Mouse (Mus musculus): Measurements from ENCODE around the gene Rab3ip. TPM values are rescaled to one million over a fixed set of nuclear protein-coding genes. Genes with fewer than 3 reads are reported as not detected.
A peak's percentile ranks its signal among the peaks of the same experiment; 100 is the strongest.

Gene Rab3ip
- polyA plus RNA-seq, 1 experiment from 2014 or later = 36.0 TPM

GRCm38 (mm10) chr10:116932418-116932817, 18.2 kb downstream of the Rab3ip start:
- Histone ChIP-seq H3K27ac (replicated peaks) (no peak overlapping the region), H3K27me3 (no peaks in the 10 kb centered on the region), H3K4me3 (replicated peaks) (no peak overlapping the region), H3K36me3 (peaks cover 27% of the 10 kb centered on the region), H3K4me2 (replicated peaks) (no peak overlapping the region), H3K9ac (no peak overlapping the region), H3K9me3 (replicated peaks) (no peaks in the 10 kb centered on the region), H3K4me1 (no peaks in the 10 kb centered on the region)
- ATAC-seq (ENCODE audit: insufficient number of reproducible peaks, low FRiP score, low TSS enrichment, low read depth) = no peak
- 88% methylated on average over 13 of the region's 13 CpGs for WGBS

GRCm38 (mm10) chr10:116931497-116932179, 18.9 kb downstream of the Rab3ip start:
- Histone ChIP-seq H3K4me3 (replicated peaks) (no peak overlapping the region), H3K4me1 (no peaks in the 10 kb centered on the region), H3K27ac (replicated peaks) (no peak overlapping the region), H3K9me3 (replicated peaks) (no peaks in the 10 kb centered on the region), H3K4me2 (replicated peaks) (no peak overlapping the region), H3K36me3 (peaks cover 19% of the 10 kb centered on the region), H3K9ac (no peak overlapping the region), H3K27me3 (no peaks in the 10 kb centered on the region)
- ATAC-seq (ENCODE audit: insufficient number of reproducible peaks, low FRiP score, low TSS enrichment, low read depth) = no peak
- 87% methylated on average over 15 of the region's 15 CpGs for WGBS

GRCm38 (mm10) chr10:116930936-116931335, 19.6 kb downstream of the Rab3ip start:
- no peak overlapping the region for H3K4me2 ChIP-seq (replicated peaks)
- H3K36me3 ChIP-seq = peaks cover 13% of the 10 kb centered on the region; the same call in 1 of the 2 replicates
- no peaks in the 10 kb centered on the region for H3K4me1 ChIP-seq
- no peak for ATAC-seq (ENCODE audit: insufficient number of reproducible peaks, low FRiP score, low TSS enrichment, low read depth)
- H3K27me3 ChIP-seq = no peaks in the 10 kb centered on the region
- no peak overlapping the region for H3K4me3 ChIP-seq (replicated peaks)
- H3K27ac ChIP-seq (replicated peaks) = no peak overlapping the region
- H3K9ac ChIP-seq = no peak overlapping the region
- 74% methylated on average over 6 of the region's 7 CpGs for WGBS
- no peaks in the 10 kb centered on the region for H3K9me3 ChIP-seq (replicated peaks)

DNA sequence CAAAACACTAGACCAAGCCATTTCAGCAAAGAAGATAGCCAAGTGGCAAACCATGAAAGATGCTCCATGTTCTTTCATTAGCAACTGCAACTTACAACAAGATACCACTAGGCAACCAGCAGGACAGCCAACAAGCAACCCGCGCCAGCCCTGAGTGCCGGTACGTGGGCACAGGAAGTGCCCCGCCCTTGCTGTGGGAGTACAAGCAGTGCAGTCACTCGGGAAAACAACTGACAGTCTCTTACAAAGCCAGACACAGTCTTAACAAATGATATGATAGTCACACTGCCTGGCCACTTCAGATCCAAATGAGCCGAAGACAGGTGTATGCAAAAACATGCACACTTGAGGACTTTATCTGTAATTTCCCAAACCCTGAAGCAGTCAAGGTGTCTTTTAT, 20.1 kb downstream of the Rab3ip start:
- ATAC-seq (ENCODE audit: insufficient number of reproducible peaks, low FRiP score, low TSS enrichment, low read depth) = no peak
- Histone ChIP-seq H3K4me2 (replicated peaks) (no peak overlapping the region), H3K4me3 (replicated peaks) (no peak overlapping the region), H3K9me3 (replicated peaks) (no peaks in the 10 kb centered on the region), H3K36me3 (peaks cover 10% of the 10 kb centered on the region; the same call in 1 of the 2 replicates), H3K27ac (replicated peaks) (no peak overlapping the region), H3K9ac (no peak overlapping the region), H3K4me1 (no peaks in the 10 kb centered on the region), H3K27me3 (no peaks in the 10 kb centered on the region)
- 71% methylated on average over 7 of the region's 7 CpGs for WGBS

GRCm38 (mm10) chr10:116928826-116929225, 21.7 kb downstream of the Rab3ip start:
- 95% methylated on average over 3 of the region's 3 CpGs for WGBS

DNA sequence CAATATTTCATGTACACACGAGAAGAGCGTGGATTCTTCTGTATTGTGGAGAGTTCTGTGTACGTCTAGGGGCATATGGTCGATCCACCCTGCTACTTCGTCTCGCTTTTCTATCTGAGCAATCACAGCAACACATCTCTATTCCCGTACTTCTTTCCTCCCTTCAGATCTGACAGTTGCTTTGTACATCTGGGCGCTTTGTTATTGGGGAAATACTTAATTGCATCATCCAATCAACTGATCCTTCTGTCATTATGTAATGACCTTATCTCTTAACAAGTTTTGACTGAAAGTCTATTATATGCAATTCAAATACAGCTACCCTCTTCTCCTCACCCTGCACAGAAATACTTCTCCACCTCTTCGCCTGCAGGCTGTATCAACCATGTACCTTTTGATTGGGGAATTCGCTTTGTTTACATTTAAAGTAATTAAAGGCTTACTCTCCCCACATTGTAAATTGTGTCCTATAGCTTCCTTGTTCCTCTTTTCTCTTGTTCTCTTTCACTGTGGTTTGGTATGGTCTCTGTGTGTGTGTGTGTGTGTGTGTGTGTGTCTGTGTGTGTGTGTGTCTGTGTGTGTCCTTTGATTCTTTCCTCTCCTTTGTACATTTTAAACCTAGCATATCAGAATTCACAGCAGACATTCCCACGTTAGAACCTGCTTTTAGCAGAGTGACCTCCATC, 24.0 kb downstream of the Rab3ip start:
- WGBS = 60% methylated on average over 11 of the region's 11 CpGs
- Histone ChIP-seq H3K9me3 (replicated peaks) (no peaks in the 10 kb centered on the region), H3K4me3 (replicated peaks) (no peak overlapping the region), H3K36me3 (peaks cover 13% of the 10 kb centered on the region; the same call in 1 of the 2 replicates), H3K4me1 (no peaks in the 10 kb centered on the region), H3K9ac (no peak overlapping the region), H3K4me2 (replicated peaks) (no peak overlapping the region), H3K27ac (replicated peaks) (no peak overlapping the region), H3K27me3 (no peaks in the 10 kb centered on the region)
- no peak for ATAC-seq (ENCODE audit: insufficient number of reproducible peaks, low FRiP score, low TSS enrichment, low read depth)

More at GRCm38 (mm10) chr10:116928826-116929225, 21.7 kb downstream of the Rab3ip start:
- no peak for ATAC-seq (ENCODE audit: insufficient number of reproducible peaks, low FRiP score, low TSS enrichment, low read depth)
- Histone ChIP-seq H3K4me1 (no peaks in the 10 kb centered on the region), H3K9me3 (replicated peaks) (no peaks in the 10 kb centered on the region), H3K4me3 (replicated peaks) (no peak overlapping the region), H3K27me3 (no peaks in the 10 kb centered on the region), H3K9ac (no peak overlapping the region), H3K4me2 (replicated peaks) (no peak overlapping the region), H3K36me3 (peaks cover 12% of the 10 kb centered on the region; the same call in 1 of the 2 replicates), H3K27ac (replicated peaks) (no peak overlapping the region)

GRCm38 (mm10) chr10:116923651-116924495, 26.7 kb downstream of the Rab3ip start:
- no peak overlapping the region for H3K4me2 ChIP-seq (replicated peaks)
- H3K4me3 ChIP-seq (replicated peaks) = no peak overlapping the region
- H3K9me3 ChIP-seq (replicated peaks) = no peaks in the 10 kb centered on the region
- no peaks in the 10 kb centered on the region for H3K4me1 ChIP-seq
- H3K36me3 ChIP-seq = peaks cover 8% of the 10 kb centered on the region; the same call in 1 of the 2 replicates
- no peak overlapping the region for H3K27ac ChIP-seq (replicated peaks)
- no peak for ATAC-seq (ENCODE audit: insufficient number of reproducible peaks, low FRiP score, low TSS enrichment, low read depth)
- H3K9ac ChIP-seq = no peak overlapping the region
- 91% methylated on average over 19 of the region's 19 CpGs for WGBS
- no peaks in the 10 kb centered on the region for H3K27me3 ChIP-seq

GRCm38 (mm10) chr10:116922161-116922560, 28.4 kb downstream of the Rab3ip start:
- ATAC-seq (ENCODE audit: insufficient number of reproducible peaks, low FRiP score, low TSS enrichment, low read depth) = no peak
- no peaks in the 10 kb centered on the region for H3K9me3 ChIP-seq (replicated peaks)
- H3K27ac ChIP-seq (replicated peaks) = no peak overlapping the region
- 91% methylated on average over 15 of the region's 15 CpGs for WGBS
- H3K36me3 ChIP-seq = peaks cover 8% of the 10 kb centered on the region; the same call in 1 of the 2 replicates
- H3K4me1 ChIP-seq = no peaks in the 10 kb centered on the region
- H3K9ac ChIP-seq = no peak overlapping the region
- H3K4me3 ChIP-seq (replicated peaks) = no peak overlapping the region
- no peak overlapping the region for H3K4me2 ChIP-seq (replicated peaks)
- H3K27me3 ChIP-seq = no peaks in the 10 kb centered on the region

GRCm38 (mm10) chr10:116921416-116921815, 29.2 kb downstream of the Rab3ip start:
- no peak for ATAC-seq (ENCODE audit: insufficient number of reproducible peaks, low FRiP score, low TSS enrichment, low read depth)
- 89% methylated on average over 15 of the region's 15 CpGs for WGBS
- H3K27me3 ChIP-seq = no peaks in the 10 kb centered on the region
- H3K9ac ChIP-seq = no peak overlapping the region
- no peak overlapping the region for H3K27ac ChIP-seq (replicated peaks)
- H3K36me3 ChIP-seq = peaks cover 8% of the 10 kb centered on the region; the same call in 1 of the 2 replicates
- H3K4me2 ChIP-seq (replicated peaks) = no peak overlapping the region
- no peaks in the 10 kb centered on the region for H3K9me3 ChIP-seq (replicated peaks)
- H3K4me3 ChIP-seq (replicated peaks) = no peak overlapping the region
- no peaks in the 10 kb centered on the region for H3K4me1 ChIP-seq

GRCm38 (mm10) chr10:116920641-116921040, 29.9 kb downstream of the Rab3ip start:
- ATAC-seq (ENCODE audit: insufficient number of reproducible peaks, low FRiP score, low TSS enrichment, low read depth) = 0 out of 2 replicates have a peak, but pooled peaks have one; percentile 29
- Histone ChIP-seq H3K36me3 (peaks cover 8% of the 10 kb centered on the region; the same call in 1 of the 2 replicates), H3K27me3 (no peaks in the 10 kb centered on the region), H3K9ac (no peak overlapping the region), H3K9me3 (replicated peaks) (no peaks in the 10 kb centered on the region), H3K4me2 (replicated peaks) (no peak overlapping the region), H3K4me1 (no peaks in the 10 kb centered on the region), H3K27ac (replicated peaks) (no peak overlapping the region), H3K4me3 (replicated peaks) (no peak overlapping the region)
- WGBS = 75% methylated on average over 8 of the region's 8 CpGs
